Mouse (Mus musculus): Measurements from ENCODE around the gene A1cf.
A peak's percentile ranks its signal among the peaks of the same experiment; 100 is the strongest.

GRCm38 (mm10) chr19:31861909-31862308 lies 6.7 kb upstream of the A1cf start:
- TF ChIP-seq CTCF (IDR thresholded peaks at IDR 0.05; ENCODE audit: low read depth) (peak; percentile 35), EP300 (IDR thresholded peaks at IDR 0.05; ENCODE audit: low read depth) (no peak)

Measured in liver, postnatal 0 days (tissue).